Mouse (Mus musculus): ENCODE measurements around the gene Pcdh10. TPM values are rescaled to one million over a fixed set of nuclear protein-coding genes. Genes with fewer than 3 reads are reported as not detected.

The Pcdh10 gene
- polyA plus RNA-seq, 1 experiment, result 0.02 TPM

- no peaks in the 10 kb centered on the region for H3K79me2 ChIP-seq (ENCODE audit: control insufficient read depth, insufficient read depth)
- no peaks in the 10 kb centered on the region for H3K36me3 ChIP-seq (ENCODE audit: control insufficient read depth, insufficient read depth)
- H3K27me3 ChIP-seq (ENCODE audit: control insufficient read depth, insufficient read depth, insufficient read length), result no peaks in the 10 kb centered on the region
- TF ChIP-seq CEBPB (IDR thresholded peaks at IDR 0.05; ENCODE audit: low read depth), result no peak
- H3ac ChIP-seq (ENCODE audit: control insufficient read depth, insufficient read length, low read depth), result no peak overlapping the region
- H3K79me3 ChIP-seq (ENCODE audit: low read depth), result no peaks in the 10 kb centered on the region
- H3K4me3 ChIP-seq (ENCODE audit: insufficient read depth, poor library complexity, severe bottlenecking), result no peak overlapping the region
These were observed 53.5 kb downstream of the Pcdh10 start for GRCm38 (mm10) chr3:45431691-45432090.

- Histone ChIP-seq H3K4me3 (ENCODE audit: insufficient read depth, poor library complexity, severe bottlenecking) (no peak overlapping the region), H3K79me3 (ENCODE audit: low read depth) (no peaks in the 10 kb centered on the region), H3K27me3 (ENCODE audit: control insufficient read depth, insufficient read depth, insufficient read length) (no peaks in the 10 kb centered on the region), H3K79me2 (ENCODE audit: control insufficient read depth, insufficient read depth) (no peaks in the 10 kb centered on the region), H3K36me3 (ENCODE audit: control insufficient read depth, insufficient read depth) (no peaks in the 10 kb centered on the region), H3ac (ENCODE audit: control insufficient read depth, insufficient read length, low read depth) (no peak overlapping the region)
- TF ChIP-seq CTCF (IDR thresholded peaks at IDR 0.05; ENCODE audit: control insufficient read depth, insufficient read depth, insufficient read length), result no peak
- no peak for TF ChIP-seq USF1 (IDR thresholded peaks at IDR 0.05; ENCODE audit: low read depth)
- TF ChIP-seq MYOG (IDR thresholded peaks at IDR 0.05; ENCODE audit: control insufficient read depth, extremely low read depth, insufficient read length), result no peak
- no peak for TF ChIP-seq MYOD1 (IDR thresholded peaks at IDR 0.05; ENCODE audit: control insufficient read depth, insufficient read length, low read depth)
- no peak for TF ChIP-seq CEBPB (IDR thresholded peaks at IDR 0.05; ENCODE audit: low read depth)
- no peak for TF ChIP-seq MAX (IDR thresholded peaks at IDR 0.05)
- no peak for TF ChIP-seq FOSL1 (IDR thresholded peaks at IDR 0.05; ENCODE audit: insufficient read depth, low read length, poor library complexity, severe bottlenecking)
These were observed 54.1 kb downstream of the Pcdh10 start for GRCm38 (mm10) chr3:45432172-45432765.
